Mouse (Mus musculus) yolk sac, embryonic 10.5 days (tissue): ENCODE data around the gene Sox5.
A peak's percentile ranks its signal among the peaks of the same experiment; 100 is the strongest.

Source experiments
- DNase-seq: peaks from one replicate; pipeline ENCODE4 v3.0.0-alpha.2; 2017; ENCODE audit warnings: low spot score

Sox5 gene

GRCm38 (mm10) chr6:144716376-144716775 lies 65.4 kb downstream of the Sox5 start:
- no peak for DNase-seq

GRCm38 (mm10) chr6:144711841-144712240 lies 69.9 kb downstream of the Sox5 start:
- DNase-seq, result peak; percentile 40

DNA sequence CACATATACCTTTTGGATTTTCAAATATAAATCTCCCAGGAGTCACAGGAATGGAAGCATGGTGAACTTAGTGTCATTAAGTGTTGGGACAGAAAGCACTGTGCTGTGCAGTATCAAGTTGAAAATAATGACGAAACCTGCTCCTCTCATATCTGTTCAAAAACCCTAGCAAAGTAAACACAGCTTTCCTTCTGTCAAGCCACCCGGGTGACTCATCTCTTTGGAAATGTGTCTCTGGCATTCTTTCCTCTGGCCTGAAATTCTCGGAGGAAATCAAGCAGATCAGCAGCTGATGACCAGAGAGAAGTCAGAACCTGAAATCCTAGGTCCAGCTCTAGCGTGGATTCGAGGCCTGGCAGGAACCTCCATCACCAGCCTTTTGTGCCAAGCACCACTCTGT lies 71.0 kb downstream of the Sox5 start:
- peak; percentile 61 for DNase-seq

GRCm38 (mm10) chr6:144709614-144710180 lies 72.1 kb downstream of the Sox5 start:
- DNase-seq, result peak; percentile 49

DNA sequence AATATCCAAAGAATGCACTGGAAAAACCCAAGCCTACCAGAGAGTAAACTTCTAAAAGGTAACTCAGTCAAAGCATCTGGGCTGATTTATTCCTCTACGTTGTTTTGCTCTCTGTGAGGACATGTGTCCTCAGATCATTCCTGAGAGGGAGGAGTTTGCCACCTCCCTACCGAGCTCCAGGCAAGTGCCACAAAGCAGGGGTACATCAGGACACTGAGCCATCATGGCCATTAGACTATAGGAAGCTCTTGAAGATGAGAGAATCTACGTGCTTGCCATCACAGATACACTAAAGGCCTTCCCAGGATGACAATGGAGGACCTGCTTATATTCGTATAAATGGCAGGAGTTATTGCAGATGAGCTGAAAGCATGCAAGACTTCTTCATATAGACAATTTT lies 73.4 kb downstream of the Sox5 start:
- no peak for DNase-seq

GRCm38 (mm10) chr6:144707976-144708375 lies 73.8 kb downstream of the Sox5 start:
- DNase-seq, result no peak

DNA sequence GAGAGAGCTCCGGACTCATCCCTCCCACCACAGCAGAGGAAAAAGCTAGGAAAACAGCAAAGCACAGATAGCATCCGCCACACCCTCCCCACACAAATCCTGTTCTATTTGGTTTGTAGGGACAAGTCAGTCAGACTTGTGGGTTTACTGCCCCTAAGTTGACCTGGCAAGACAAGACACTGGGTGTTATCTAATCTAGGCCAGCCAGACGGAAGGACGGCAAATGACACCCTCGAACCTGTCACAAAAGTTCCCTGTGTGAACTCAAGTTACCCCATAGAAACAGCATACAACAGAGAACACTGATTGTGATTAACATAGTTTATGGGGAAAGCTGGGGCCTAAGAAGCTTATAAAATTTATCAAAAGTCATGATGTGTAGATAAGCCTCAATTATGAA lies 76.8 kb downstream of the Sox5 start:
- DNase-seq, result no peak

DNA sequence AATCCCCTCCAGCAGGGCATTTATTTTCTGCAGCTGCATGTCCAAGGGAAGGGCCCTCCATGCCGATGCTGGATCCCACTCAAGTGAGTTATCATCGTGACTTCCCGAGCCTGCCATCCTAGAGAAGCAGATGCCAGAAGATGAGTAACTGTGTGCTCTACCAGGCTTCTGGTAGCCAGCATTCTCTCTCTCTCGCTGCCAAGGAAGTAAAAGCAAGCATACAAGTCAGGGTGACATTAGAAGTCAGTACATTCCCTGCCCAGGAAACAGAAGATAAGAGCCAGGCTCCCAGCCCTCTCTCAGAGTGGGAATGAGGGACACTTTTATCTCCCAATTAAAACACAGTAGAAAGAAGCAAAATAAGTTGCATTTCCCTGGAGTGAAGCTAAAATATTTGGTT lies 86.1 kb downstream of the Sox5 start:
- DNase-seq, result no peak

GRCm38 (mm10) chr6:144693211-144693899 lies 88.4 kb downstream of the Sox5 start:
- no peak for DNase-seq

- DNase-seq, result no peak
These were observed 90.3 kb downstream of the Sox5 start for GRCm38 (mm10) chr6:144691298-144692041.

- no peak for DNase-seq
These were observed 92.7 kb downstream of the Sox5 start for GRCm38 (mm10) chr6:144689076-144689475.

- no peak for DNase-seq
These were observed 94.1 kb downstream of the Sox5 start for GRCm38 (mm10) chr6:144687681-144688080.

DNA sequence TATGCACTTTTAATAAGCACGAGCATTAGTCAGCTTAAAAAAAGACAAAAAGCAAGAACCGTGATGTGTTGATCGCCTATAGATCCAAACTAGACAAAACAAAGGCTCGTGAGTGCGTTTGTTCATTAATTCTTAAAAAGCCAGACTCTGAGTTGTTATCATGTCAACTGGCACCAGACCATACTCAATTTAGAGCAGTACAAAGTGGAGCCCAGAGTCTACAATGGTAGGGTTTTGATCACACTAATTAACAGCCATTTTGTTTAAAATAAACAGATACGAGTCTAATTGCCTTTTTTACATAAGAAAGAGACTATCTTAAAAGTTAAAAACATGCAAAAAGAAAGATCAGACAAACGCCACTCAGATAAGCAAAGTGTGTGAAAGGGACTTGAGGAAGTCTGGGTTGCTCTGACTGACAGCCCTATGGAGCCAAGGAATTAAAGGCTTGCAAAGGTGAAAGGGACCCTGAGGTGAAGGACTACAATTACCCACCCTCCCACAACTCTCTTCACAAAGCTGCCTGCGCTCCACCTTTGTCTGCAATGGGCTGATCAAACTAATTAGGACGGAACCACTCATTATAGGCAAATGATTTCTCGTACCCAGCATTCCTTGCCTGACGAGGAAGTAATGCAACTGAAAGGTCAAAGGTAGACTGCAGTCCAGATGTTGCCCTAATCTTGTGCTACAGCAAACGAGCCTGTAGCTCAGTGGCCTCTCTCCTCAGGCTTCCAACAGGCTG lies 100.6 kb downstream of the Sox5 start:
- peak; percentile 13 for DNase-seq

GRCm38 (mm10) chr6:144677491-144678133 lies 104.2 kb downstream of the Sox5 start:
- no peak for DNase-seq

DNA sequence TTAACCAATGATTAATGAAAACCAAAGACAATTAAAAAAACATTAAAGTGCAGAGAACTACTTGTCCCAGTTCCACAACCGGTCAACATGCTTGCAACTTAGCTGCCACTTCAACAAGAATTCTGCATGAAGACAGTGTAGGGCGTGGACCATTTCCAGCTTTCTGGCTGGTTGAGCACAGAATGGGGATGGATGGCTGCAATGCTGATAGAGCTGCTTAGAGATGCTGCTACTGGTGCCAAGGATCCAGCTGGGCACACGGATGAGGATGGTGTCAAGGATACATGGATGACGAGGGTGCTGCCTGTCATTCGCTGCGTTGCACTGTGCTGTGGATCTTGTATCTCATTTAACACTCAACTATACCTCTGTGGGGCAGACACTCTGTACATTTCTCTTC lies 106.7 kb downstream of the Sox5 start:
- DNase-seq, result no peak

- no peak for DNase-seq
These were observed 107.9 kb downstream of the Sox5 start for GRCm38 (mm10) chr6:144673906-144674305.

DNA sequence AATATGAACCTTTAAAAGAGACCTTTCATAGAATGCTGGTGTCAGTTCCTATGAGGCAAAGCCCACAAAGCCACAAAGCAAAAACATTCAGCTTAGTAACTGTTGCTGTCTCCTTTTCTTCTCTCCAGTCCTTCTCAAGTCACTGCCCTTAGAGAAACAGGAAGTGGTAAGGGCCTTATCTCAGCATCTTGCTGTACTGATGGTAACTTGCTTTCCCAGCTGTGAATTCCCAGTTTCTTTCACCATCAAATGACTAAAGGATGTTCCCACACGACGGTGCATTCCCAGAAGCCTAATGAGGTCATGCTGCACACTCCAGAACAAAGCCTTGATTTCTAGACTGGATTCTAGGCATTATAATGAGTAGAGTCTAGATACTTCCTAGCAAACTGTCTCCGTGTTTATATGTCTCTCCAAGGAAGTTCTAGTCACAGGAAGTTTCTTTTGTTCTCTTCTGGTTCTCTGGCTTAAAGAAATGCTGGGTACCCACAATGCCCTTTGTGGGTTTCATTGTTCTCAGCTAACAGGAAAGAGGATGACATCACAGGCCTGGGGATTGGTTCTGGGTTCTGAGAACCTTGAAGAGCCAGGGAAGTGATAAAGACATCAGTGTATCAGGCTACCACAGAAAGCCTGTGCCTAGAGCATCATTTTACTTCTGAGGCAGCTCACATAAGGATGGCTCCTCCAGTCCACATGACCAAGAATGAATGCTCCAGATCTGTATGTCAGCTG lies 111.2 kb downstream of the Sox5 start:
- no peak for DNase-seq

DNA sequence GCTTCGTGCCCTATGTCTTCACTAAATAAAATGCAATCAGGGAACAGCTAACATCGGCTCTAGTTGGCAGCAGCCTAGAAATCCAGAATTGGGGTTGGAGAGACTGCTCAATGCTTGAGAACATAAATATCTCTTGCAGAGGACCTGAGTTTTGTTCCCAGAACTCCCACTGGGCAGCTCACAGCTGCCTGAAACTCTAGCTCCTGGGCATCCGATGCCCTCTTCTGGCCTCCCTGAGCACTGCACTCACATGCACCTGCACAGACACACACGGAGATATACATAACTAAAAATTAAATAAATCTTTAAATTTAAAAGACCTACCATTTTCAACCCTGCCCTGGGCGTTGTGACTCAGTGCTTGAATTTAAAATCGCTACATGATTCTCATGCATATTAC lies 115.2 kb downstream of the Sox5 start:
- no peak for DNase-seq

DNA sequence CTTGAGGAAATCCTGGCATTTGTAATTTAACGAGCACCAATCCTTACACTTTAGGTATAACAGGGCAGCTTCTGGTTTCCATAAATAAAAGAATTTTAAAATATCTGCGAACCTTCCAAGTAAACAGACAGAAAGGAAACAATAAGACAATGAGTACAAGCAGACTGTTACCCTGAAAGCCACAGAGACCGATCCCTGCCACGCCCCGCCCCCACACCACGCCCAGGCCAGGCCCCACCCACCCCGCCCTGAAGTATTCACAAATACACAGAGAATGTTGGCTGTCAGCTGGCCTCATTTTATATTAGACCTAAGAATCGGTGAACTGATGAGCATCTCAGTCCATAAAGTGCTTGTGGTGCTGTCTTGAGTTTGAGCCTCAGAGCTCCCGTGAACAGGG lies 117.0 kb downstream of the Sox5 start:
- no peak for DNase-seq

- DNase-seq, result no peak
These were observed 118.2 kb downstream of the Sox5 start for GRCm38 (mm10) chr6:144663516-144664074.
